Mouse (Mus musculus) hindlimb bud, embryonic 11.5 days (tissue): ENCODE results near the gene Grin1.
A peak's percentile ranks its signal among the peaks of the same experiment; 100 is the strongest.

ENCODE experiments used
- DNase-seq: peaks from one replicate; pipeline ENCODE4 v3.0.0-alpha.2; 2012; ENCODE audit warnings: low read depth, low spot score; ENCODE audit errors: extremely low spot score

Gene Grin1

GRCm38 (mm10) chr2:25318971-25319773, at the start of gene Grin1:
TSS of gene Grin1 (minus strand) at chr2:25319187.
- no peak for DNase-seq

DNA sequence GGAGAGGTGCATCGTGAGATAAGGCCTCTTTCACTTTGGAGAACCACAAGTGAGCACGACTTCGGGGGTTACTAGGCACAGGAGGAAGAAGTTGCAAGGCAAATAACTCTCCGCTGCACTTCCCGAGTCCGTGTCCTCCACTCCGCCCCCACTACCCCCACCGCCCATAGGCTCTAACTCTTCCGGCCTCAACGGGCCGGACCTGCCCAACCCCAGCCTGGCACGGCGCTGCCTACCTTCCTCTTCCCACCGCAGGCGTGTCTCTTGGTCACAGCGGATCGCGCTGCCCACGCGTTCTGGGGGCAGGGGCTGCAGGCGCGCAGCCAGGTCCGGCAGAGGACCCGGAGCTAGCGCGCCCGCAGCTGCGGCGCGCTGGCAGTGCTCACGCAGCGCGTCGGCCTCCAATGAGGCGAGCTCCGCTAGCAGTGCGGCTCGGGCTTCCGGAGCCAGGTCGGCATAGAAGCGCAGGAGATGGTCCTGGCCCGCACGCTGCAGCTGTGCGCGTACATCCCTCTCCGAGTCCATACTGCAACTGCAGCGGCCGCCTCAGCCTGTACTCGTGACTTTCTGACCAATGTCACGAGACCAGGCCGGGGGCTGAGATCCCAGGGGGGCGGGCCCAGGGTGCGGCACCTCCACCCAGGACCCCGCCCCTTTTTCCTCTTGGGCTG, 46.2 kb upstream of the Grin1 start, which contains the start of gene Uap1l1:
Uap1l1 (minus strand) TSS at position 592 of the 671 bp plus-strand sequence.
- no peak for DNase-seq

DNA sequence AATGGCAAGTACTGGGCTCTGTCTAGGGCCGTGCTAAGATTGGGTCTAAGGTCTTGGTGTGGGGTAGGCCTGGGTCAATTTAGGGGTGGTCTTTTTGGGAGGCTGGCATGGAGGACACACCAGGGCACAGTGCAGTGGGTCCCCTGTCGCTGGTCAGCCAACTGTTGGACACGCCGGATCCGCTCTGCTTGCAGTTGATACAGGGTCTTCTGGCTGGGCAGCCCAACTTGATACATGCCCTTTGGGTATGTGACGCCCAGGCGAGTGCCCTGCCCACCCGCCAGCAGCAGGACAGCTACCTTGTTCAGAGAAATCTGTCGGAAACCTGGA, 45.7 kb upstream of the Grin1 start:
- DNase-seq: no peak

DNA sequence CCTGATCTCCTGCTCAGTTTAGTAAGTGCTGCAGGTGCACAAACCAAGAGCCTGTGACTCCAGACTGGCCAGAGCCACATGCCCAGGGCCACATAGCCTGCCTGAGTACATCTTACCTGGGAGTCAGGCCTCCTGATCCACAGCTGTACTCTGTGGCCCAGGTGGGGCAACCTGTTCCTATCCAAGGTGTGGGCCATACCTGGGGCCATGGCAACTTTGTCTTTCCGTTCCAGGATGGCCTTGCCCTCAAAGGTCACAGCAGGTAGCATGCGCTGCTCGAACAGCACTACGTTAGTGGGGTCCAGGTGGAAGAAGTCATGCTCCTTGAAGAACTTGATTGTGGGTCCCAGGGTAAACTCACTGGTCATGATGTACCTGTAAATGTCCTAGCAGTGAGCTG, 45.3 kb upstream of the Grin1 start:
- DNase-seq: no peak

- DNase-seq: no peak
These were observed 44.6 kb upstream of the Grin1 start for GRCm38 (mm10) chr2:25363478-25364178.

GRCm38 (mm10) chr2:25359848-25360247, 40.9 kb upstream of the Grin1 start:
- no peak for DNase-seq

DNA sequence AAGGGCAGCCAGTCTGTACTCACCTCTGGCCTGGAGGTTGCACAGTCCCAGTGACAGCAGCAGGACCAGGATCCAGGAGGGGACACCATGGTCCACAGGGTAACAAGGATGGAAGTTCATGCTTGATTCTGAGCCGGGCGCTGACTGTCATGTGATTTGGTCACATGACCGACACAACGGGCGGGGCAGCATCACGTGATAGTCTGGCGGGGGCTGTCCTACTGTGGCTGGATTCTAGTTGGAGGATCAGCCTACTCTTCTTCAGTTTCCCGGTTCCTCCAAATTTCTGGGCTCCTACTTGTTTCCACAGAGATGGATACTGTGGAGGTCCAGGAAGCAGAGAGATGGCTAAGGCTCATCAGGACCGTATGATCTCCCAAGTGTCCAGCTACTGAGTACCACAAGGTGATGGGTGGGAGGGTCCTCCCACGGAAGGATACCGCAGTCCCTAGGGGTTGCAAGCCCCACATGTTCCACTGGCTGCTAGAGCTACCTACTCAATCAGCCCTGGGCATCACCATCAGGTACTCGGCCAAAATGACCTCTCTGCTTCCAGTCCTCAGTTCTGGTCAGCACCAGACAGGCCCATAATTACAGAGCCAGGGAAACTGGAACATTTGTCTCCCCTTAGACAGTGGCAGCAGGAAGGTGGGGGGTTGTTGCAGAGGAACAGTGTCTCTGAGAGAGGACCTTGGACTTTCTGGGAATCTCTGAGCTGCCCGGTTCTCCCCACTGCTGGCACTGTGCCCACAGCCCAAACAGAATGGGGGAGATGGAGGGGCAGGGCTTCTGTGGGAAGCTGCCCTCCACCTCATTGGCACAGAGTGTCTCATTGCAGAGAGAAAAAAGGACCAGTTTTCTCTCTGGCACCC, 37.5 kb upstream of the Grin1 start, which contains the start of gene Dpp7:
Dpp7 (minus strand) TSS at position 152 of the 872 bp plus-strand sequence.
- no peak for DNase-seq

DNA sequence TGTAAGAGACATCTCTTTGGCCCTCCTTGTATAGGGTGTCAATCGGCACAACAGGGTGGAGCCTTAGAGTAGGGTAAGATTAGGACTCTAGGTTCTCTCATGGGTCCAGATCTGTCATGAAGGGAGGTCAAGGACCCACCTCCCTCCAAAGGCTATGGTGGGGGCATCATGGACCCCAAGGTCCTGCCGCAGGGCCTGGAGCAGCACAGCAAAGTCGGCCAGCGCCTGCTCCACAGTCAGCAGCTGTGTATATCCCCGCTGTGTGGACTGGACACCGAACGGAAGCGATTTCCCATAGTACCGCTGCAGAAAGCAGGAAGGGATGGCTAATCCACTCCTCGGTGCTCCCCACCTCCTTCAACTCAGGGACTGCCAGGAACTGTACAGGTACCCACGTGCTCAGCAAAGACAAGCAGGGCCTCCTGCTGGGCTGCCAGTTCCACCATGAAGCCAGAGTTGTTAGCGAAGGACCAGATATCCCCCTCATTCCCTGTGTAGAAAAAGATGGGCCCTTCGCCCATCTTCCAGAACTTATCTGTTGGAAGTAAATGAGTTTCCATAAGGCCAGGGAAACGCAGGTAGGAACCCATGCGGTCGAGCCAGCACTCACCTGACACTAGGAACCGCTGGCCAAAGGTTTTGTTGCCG, 36.6 kb upstream of the Grin1 start:
- no peak for DNase-seq

GRCm38 (mm10) chr2:25354211-25354610, 35.2 kb upstream of the Grin1 start:
- DNase-seq: no peak

GRCm38 (mm10) chr2:25350701-25351100, 31.7 kb upstream of the Grin1 start:
- no peak for DNase-seq

DNA sequence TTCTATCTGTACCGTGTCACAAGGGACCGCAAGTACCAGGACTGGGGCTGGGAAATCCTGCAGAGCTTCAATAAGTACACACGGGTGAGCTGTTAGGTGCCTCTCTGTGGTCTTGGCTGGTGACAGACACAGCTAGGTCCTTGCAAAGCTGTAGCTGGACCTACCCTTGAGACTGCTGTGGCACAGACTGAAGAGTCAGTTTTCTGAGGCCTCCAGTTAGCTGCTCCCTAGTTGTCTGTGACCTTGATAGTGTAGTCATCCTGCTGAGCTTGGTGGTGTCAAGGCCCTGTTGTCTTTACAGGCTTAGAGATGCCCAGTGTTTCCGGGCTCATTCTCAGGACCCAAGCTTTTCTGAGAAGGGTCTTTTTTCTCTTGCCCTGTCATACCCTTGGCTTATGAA, 30.5 kb upstream of the Grin1 start:
- DNase-seq: no peak

DNA sequence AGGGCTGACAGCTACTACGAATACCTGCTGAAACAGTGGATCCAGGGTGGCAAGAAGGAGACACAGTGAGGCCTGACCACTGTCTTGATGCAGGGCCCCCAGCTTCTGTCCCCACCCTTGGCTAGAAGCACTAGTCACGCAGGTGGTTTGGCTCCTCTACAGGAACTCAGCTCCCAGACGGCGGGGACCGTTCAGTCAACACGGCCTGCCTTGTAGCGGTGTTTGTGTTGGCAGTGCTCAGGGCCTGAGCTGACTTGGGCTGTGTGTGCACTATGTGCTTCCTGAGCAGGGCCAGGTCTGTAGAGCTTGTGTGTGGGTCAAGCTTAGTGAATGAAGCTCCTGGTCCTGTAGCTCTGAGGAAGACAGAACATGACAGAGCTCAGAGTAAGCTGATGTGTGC, 29.2 kb upstream of the Grin1 start:
- no peak for DNase-seq

- no peak for DNase-seq
These were observed 19.3 kb upstream of the Grin1 start for GRCm38 (mm10) chr2:25338303-25338702.

GRCm38 (mm10) chr2:25333569-25333968, 14.6 kb upstream of the Grin1 start:
- no peak for DNase-seq

DNA sequence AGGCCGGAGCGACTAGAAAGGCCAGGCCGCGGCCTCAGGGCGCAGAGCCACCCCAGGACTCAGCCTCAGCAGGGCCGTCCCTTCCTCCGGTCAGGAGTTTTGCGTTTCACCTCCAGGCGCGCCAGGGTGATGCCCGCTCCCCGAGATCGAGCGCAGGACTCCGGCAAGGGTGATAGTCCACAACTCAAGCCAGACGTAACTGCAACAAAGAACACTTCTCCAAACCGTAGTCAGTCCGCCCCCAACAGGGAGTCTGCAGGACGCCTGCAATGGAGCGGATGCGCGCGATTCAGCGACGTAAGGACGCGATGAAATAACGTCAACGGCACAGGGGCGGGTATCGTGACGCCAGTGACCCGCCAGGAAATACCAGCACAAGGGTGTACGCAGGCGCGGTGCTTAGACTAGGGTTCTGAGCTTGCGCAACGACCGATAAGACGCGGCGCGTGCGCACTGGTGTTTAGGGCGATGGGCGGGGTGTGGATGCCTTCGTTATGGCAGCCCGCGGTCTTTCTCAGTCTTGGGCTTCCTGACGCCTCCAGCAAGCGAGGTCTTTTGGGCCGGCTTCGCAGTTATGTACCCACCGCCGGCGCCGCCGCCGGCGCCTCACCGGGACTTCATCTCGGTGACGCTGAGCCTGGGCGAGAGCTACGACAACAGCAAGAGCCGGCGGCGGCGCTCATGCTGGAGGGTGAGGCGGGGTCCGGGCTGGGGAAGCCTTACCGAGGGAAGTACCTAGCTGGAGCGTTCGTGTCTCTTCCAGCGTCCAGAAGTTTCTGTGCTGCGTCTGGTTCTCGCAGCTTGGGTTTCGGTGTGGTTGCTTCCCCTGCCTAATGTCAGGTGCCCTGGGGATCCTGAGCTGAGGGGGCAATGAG, 13.5 kb upstream of the Grin1 start, which contains the start of gene Man1b1:
Man1b1 (plus strand) TSS at position 53 of the 875 bp plus-strand sequence.
- peak; percentile 95 for DNase-seq

DNA sequence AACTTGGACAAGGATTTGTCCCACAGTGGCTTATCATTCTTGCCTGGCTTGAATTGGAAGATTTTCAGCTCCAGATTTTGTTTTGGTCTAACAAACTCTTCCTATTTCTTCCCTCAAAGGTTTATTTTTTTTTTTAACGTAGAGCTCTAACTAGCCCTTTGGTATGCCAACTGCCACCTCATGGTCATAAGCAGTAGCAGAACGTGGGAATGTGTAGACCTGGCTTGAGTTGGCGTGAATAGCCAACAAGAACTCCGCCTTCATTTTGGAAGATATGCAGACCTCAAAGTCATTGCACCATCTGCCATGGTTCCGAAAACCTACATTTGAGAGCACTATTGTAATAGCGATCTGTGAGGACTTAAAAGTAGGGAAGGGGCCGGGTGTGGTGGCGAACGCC, 12.5 kb upstream of the Grin1 start:
- no peak for DNase-seq

- DNase-seq: no peak
These were observed 9.5 kb upstream of the Grin1 start for GRCm38 (mm10) chr2:25328440-25328839.

DNA sequence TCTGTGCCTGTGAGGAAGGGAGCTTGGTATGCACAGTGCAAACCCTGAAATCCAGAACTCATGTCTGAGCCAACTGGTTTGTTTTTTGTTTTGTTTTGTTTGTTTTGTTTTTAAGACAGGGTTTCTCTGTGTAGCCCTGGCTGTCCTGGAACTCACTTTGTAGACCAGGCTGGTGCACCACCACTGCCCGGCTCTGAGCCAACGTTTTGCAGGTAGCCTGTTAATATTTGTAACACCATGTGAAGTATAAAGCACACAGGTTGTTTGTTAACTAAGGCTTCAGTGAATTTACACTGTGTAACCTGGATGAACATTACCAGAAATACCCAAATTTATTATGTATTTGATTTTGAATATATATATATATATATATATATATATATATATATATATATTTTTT, 7.0 kb upstream of the Grin1 start:
- no peak for DNase-seq

- no peak for DNase-seq
These were observed 1.1 kb upstream of the Grin1 start for GRCm38 (mm10) chr2:25320084-25320483.
